Mouse (Mus musculus): ENCODE results near the gene Tmem178b. TPM values are rescaled to one million over a fixed set of nuclear protein-coding genes. Genes with fewer than 3 reads are reported as not detected.

Gene Tmem178b
- polyA plus RNA-seq, 1 experiment from 2014 or later: 0.07 TPM

DNA sequence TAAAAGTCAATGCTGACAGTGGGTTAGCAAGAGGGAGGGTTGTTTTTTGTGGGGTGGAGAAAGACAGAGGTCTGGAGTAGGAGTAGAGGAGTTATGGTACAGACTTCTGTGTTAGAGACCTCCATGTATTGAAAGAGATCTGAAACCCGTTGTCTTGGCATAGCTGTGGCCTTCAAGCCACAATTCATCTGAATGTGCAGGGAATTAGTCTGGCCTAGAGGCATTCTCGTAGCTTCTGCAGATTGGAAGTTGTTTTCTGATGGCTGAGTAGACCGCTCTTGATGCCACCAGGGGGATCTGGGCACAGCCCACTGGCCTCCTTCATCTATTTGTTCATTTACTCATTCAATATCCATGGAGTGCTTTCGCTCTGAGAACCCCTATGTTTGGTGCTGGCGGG lies 138.0 kb downstream of the Tmem178b start:
- H3K4me2 ChIP-seq (replicated peaks; ENCODE audit: low read depth, low read length): no peak overlapping the region
- WGBS: 87% methylated on average over 5 of the region's 5 CpGs
- H3K4me1 ChIP-seq (ENCODE audit: insufficient read depth, low read length): no peaks in the 10 kb centered on the region
- H3K27me3 ChIP-seq (ENCODE audit: insufficient read depth, low read length): no peaks in the 10 kb centered on the region
- no peak overlapping the region for H3K9ac ChIP-seq (replicated peaks; ENCODE audit: low read length)
- H3K4me3 ChIP-seq (ENCODE audit: low read length): no peak overlapping the region
- ATAC-seq (ENCODE audit: low FRiP score, low TSS enrichment): no peak
- no peaks in the 10 kb centered on the region for H3K9me3 ChIP-seq (ENCODE audit: low read length)
- H3K36me3 ChIP-seq (ENCODE audit: insufficient read depth, low read length): no peaks in the 10 kb centered on the region
- no peak overlapping the region for H3K27ac ChIP-seq (ENCODE audit: low read length)

DNA sequence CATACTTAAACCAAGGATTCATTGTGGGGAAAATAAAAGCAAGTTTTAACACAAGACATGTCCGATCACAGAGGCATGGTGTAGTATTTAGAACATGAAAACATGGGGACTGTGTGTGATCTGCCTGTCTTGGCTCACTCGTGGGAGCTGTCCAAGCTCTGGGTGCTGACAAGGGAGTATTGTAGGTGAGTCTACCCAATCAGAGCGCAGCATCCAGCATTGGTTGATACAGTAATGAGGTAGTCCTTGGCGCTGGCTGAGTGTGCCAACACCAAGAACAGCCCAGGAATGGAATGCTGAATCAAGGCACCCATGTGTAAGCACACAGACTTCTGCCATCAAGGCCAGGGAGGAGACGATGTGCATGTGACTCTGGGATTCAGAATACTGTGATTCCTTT lies 138.5 kb downstream of the Tmem178b start:
- Histone ChIP-seq H3K4me2 (replicated peaks; ENCODE audit: low read depth, low read length) (no peak overlapping the region), H3K4me1 (ENCODE audit: insufficient read depth, low read length) (no peaks in the 10 kb centered on the region), H3K27me3 (ENCODE audit: insufficient read depth, low read length) (no peaks in the 10 kb centered on the region), H3K27ac (ENCODE audit: low read length) (no peak overlapping the region), H3K36me3 (ENCODE audit: insufficient read depth, low read length) (no peaks in the 10 kb centered on the region), H3K9me3 (ENCODE audit: low read length) (no peaks in the 10 kb centered on the region), H3K9ac (replicated peaks; ENCODE audit: low read length) (no peak overlapping the region), H3K4me3 (ENCODE audit: low read length) (no peak overlapping the region)
- WGBS: 63% methylated on average over 5 of the region's 5 CpGs
- peak; percentile 74; the same call in 1 of the 2 replicates for ATAC-seq (ENCODE audit: low FRiP score, low TSS enrichment)

DNA sequence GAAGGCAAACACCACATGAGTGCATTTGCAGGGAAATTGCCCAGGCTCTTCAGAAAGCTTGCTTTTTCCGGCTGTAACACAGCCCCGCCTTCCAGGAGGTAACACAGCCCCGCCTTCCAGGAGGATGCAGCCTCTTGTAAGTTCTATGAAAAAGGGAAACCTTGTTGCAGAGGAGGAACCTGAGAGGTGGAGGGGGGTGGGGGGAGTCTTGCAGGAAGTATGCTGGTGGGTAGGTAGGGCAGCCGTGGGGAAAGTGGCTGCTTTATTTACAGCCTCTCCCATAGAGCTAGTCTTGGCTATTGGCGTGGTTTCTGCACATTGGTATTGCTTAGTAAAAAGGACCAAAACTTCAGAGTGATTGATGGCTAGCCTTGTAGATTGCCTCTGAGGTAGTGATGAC lies 140.3 kb downstream of the Tmem178b start:
- WGBS: 35% methylated on average over 5 of the region's 5 CpGs
- ATAC-seq (ENCODE audit: low FRiP score, low TSS enrichment): no peak
- H3K36me3 ChIP-seq (ENCODE audit: insufficient read depth, low read length): no peaks in the 10 kb centered on the region
- H3K4me2 ChIP-seq (replicated peaks; ENCODE audit: low read depth, low read length): no peak overlapping the region
- no peaks in the 10 kb centered on the region for H3K27me3 ChIP-seq (ENCODE audit: insufficient read depth, low read length)
- H3K9me3 ChIP-seq (ENCODE audit: low read length): no peaks in the 10 kb centered on the region
- H3K9ac ChIP-seq (replicated peaks; ENCODE audit: low read length): no peak overlapping the region
- no peak overlapping the region for H3K4me3 ChIP-seq (ENCODE audit: low read length)
- no peak overlapping the region for H3K27ac ChIP-seq (ENCODE audit: low read length)
- no peaks in the 10 kb centered on the region for H3K4me1 ChIP-seq (ENCODE audit: insufficient read depth, low read length)

DNA sequence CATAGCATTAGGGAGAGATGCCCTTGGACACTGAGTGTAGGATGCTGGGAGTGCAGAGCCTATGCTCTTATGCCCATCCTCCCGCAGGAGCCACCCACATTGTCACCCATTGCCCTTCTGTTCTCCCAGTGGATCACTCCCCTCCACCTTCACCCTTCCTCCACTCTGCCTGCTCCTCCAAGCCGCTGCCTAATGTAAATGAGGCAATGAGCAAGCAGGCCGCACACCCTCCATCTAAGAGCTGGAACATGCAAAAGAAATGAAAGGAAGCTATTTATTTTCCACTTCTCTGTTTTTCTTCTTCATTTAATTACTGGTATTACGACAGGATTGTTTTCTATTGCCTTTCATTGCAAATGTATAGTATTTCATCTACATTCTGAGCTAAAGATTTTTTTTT lies 142.1 kb downstream of the Tmem178b start:
- Histone ChIP-seq H3K27ac (ENCODE audit: low read length) (no peak overlapping the region), H3K4me2 (replicated peaks; ENCODE audit: low read depth, low read length) (no peak overlapping the region), H3K4me3 (ENCODE audit: low read length) (no peak overlapping the region), H3K27me3 (ENCODE audit: insufficient read depth, low read length) (no peaks in the 10 kb centered on the region), H3K9me3 (ENCODE audit: low read length) (no peaks in the 10 kb centered on the region), H3K36me3 (ENCODE audit: insufficient read depth, low read length) (no peaks in the 10 kb centered on the region), H3K4me1 (ENCODE audit: insufficient read depth, low read length) (no peaks in the 10 kb centered on the region), H3K9ac (replicated peaks; ENCODE audit: low read length) (no peak overlapping the region)
- 68% methylated on average over 4 of the region's 4 CpGs for WGBS
- no peak for ATAC-seq (ENCODE audit: low FRiP score, low TSS enrichment)

DNA sequence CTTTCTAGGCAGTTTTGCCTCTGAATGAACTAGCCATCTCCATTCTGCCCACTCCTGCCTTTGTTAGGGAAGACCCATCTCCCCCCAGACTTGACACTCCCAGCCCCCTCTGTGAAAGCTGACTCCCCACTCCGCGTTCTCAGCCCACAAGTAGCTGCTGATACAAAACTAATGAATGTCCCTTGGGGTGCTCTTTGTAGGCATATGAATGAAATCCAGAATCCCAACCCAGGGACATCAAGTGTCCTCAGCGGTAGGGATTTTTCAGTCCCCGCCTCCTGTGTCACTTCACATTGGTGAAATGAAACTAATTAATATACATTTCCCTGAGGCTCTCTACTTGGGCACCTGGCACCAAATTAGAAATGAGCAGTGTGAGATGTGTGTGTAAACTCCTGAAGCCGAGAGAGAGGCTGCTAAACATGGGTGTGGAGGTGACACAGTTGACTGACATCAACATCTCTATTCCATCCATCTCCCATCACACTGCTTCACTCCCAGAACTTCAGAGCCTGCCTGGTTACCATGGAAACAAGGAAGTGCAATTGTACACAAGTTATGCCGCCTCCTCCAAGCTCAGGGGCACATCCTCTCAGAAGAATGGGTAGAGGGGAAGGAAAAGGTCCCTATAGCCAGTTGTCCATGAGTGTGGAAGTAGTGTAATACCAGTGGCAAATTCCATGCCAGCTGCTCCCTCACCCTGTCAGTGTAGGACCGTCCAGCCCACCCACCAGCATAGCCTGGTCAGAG lies 142.8 kb downstream of the Tmem178b start:
- Histone ChIP-seq H3K4me1 (ENCODE audit: insufficient read depth, low read length) (no peaks in the 10 kb centered on the region), H3K4me2 (replicated peaks; ENCODE audit: low read depth, low read length) (no peak overlapping the region), H3K27me3 (ENCODE audit: insufficient read depth, low read length) (no peaks in the 10 kb centered on the region), H3K27ac (ENCODE audit: low read length) (no peak overlapping the region), H3K9ac (replicated peaks; ENCODE audit: low read length) (no peak overlapping the region), H3K9me3 (ENCODE audit: low read length) (no peaks in the 10 kb centered on the region), H3K4me3 (ENCODE audit: low read length) (no peak overlapping the region), H3K36me3 (ENCODE audit: insufficient read depth, low read length) (no peaks in the 10 kb centered on the region)
- 70% methylated on average over 7 of the region's 7 CpGs for WGBS
- no peak for ATAC-seq (ENCODE audit: low FRiP score, low TSS enrichment)

DNA sequence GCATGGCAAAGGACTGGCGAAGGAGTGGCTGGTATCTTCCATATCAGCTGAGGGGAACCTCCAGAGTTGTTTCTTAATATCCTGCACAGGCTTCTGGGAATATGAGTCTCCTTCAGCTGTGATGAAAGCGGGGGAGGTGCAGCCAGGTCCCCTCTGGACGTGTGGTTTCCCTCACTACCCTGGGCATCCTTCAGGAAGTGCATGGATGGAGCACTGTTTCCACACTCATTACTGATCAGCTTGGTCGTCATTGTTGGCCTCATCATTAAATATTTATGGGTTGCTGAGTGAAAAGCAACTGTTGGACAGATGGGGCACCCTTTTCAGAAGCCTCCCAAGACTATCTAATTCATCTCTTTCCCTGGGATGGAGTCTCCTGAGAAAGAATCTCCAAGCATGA lies 146.3 kb downstream of the Tmem178b start:
- Histone ChIP-seq H3K4me2 (replicated peaks; ENCODE audit: low read depth, low read length) (no peak overlapping the region), H3K9me3 (ENCODE audit: low read length) (no peaks in the 10 kb centered on the region), H3K4me3 (ENCODE audit: low read length) (no peak overlapping the region), H3K27ac (ENCODE audit: low read length) (no peak overlapping the region), H3K4me1 (ENCODE audit: insufficient read depth, low read length) (no peaks in the 10 kb centered on the region), H3K9ac (replicated peaks; ENCODE audit: low read length) (no peak overlapping the region), H3K27me3 (ENCODE audit: insufficient read depth, low read length) (no peaks in the 10 kb centered on the region), H3K36me3 (ENCODE audit: insufficient read depth, low read length) (no peaks in the 10 kb centered on the region)
- 36% methylated on average over 4 of the region's 4 CpGs for WGBS
- ATAC-seq (ENCODE audit: low FRiP score, low TSS enrichment): no peak

DNA sequence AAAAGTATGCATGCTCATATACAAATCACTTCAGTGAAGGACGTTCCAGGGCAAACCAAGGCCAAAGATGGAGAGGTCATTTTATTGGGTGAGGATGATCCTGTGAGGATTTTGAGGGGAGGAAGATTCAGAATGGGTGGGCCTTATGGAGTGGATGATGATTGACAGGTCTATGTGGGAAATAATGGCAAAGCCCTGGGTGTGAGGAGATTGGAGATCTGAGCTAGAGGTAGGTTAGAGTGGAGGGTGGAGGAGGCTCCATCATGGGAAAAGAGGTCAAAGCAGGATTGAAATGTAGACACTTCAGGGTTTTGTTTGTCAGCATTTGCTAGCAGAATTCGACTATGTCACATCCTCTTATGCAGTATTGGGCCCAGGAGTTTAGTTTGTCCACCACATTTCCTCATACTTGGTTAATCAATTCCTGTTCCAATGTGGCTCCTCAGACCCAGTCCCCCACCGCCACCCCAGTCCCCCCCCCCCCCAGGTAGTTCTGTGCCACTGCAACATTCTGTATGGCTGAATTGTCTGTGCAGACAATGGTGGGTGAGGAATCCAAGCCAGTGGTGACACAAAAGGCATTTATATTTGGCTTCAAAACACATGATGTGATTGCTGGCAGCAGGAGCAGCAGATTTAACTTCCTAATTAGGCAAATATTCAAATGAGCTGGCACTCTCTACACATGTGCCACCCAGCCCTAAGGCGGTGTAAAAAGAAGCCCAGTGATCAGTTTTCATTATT lies 150.7 kb downstream of the Tmem178b start:
- 81% methylated on average over 4 of the region's 4 CpGs for WGBS

DNA sequence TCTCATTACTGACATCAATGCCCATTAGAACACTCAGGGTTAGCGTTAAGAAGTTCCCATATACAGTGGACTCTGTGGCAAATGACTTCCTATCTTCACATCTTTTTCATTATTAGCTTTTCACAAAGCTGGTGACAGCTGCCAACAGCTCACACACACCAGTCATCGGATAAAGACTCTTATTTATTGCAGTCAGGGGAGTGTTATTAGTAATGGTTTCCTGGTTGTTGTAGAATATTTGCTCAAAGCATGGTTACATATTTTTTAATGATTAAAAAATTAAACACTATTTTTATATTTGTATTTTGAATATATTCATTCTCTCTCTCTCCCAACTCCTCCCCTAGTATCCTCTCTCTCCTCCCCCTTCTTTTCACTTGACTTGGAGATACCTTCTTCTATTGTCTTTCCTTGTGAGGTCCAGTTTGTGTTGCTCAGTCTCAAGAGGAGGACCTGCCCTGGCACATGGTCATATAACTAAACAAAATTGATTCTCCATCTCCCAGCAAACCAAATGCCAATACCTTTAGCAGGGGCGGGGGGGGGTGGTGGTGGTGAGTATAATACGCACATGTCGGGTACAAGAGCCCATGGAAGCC lies 151.4 kb downstream of the Tmem178b start:
- WGBS: 84% methylated on average over 5 of the region's 5 CpGs
- no peaks in the 10 kb centered on the region for H3K27me3 ChIP-seq (ENCODE audit: insufficient read depth, low read length)

More for the DNA sequence above, 150.7 kb downstream of the Tmem178b start:
- no peaks in the 10 kb centered on the region for H3K27me3 ChIP-seq (ENCODE audit: insufficient read depth, low read length)
- ATAC-seq (ENCODE audit: low FRiP score, low TSS enrichment): no peak
- H3K36me3 ChIP-seq (ENCODE audit: insufficient read depth, low read length): no peaks in the 10 kb centered on the region
- H3K4me3 ChIP-seq (ENCODE audit: low read length): no peak overlapping the region
- H3K9ac ChIP-seq (replicated peaks; ENCODE audit: low read length): no peak overlapping the region
- H3K27ac ChIP-seq (ENCODE audit: low read length): no peak overlapping the region
- H3K4me2 ChIP-seq (replicated peaks; ENCODE audit: low read depth, low read length): no peak overlapping the region
- no peaks in the 10 kb centered on the region for H3K9me3 ChIP-seq (ENCODE audit: low read length)
- H3K4me1 ChIP-seq (ENCODE audit: insufficient read depth, low read length): no peaks in the 10 kb centered on the region

DNA sequence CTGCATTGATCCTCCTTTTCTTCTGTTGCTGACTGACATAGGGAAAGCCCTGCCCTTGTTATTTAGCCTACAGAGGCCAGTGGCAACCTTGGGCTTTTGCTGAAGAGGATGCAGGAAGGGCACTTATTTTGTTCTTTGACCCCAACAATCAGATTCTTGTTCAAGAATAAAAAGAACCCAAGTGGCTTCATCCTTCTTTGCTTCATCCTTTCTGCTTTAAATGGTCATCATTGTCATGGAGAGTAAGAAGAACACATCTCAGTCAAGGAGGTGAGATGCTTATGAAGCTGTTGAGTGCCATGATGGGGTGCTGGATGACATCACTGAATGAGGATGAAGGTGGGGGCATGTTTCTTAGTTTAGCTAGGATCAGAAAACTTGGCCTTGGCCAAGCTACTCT lies 159.8 kb downstream of the Tmem178b start:
- Histone ChIP-seq H3K27ac (ENCODE audit: low read length) (no peak overlapping the region), H3K4me2 (replicated peaks; ENCODE audit: low read depth, low read length) (no peak overlapping the region), H3K27me3 (ENCODE audit: insufficient read depth, low read length) (no peaks in the 10 kb centered on the region), H3K4me3 (ENCODE audit: low read length) (no peak overlapping the region), H3K9ac (replicated peaks; ENCODE audit: low read length) (no peak overlapping the region), H3K4me1 (ENCODE audit: insufficient read depth, low read length) (no peaks in the 10 kb centered on the region), H3K36me3 (ENCODE audit: insufficient read depth, low read length) (no peaks in the 10 kb centered on the region), H3K9me3 (ENCODE audit: low read length) (no peaks in the 10 kb centered on the region)
- no peak for ATAC-seq (ENCODE audit: low FRiP score, low TSS enrichment)

More for the DNA sequence above, 151.4 kb downstream of the Tmem178b start:
- ATAC-seq (ENCODE audit: low FRiP score, low TSS enrichment): no peak
- Histone ChIP-seq H3K4me2 (replicated peaks; ENCODE audit: low read depth, low read length) (no peak overlapping the region), H3K36me3 (ENCODE audit: insufficient read depth, low read length) (no peaks in the 10 kb centered on the region), H3K27ac (ENCODE audit: low read length) (no peak overlapping the region), H3K9ac (replicated peaks; ENCODE audit: low read length) (no peak overlapping the region), H3K9me3 (ENCODE audit: low read length) (no peaks in the 10 kb centered on the region), H3K4me1 (ENCODE audit: insufficient read depth, low read length) (no peaks in the 10 kb centered on the region), H3K4me3 (ENCODE audit: low read length) (no peak overlapping the region)

DNA sequence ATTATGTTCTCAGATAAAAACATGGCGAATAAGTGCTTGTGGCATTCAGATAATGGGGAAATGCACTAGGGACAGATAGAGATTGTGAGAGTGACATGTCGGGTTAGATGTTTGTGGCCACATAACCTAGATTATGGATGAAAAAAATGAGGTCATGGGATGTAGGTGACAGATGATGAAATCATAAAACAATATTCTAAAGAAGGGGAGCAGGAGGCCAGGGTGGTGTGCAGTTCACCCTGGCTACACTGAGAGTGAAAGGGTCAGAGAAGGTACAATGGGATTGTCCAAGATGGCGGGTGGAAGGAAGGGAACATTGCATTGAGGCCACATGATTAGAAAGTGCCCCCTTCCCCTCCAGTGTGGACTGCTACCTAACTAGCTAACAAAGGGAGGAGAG lies 160.9 kb downstream of the Tmem178b start:
- H3K4me2 ChIP-seq (replicated peaks; ENCODE audit: low read depth, low read length): no peak overlapping the region
- ATAC-seq (ENCODE audit: low FRiP score, low TSS enrichment): no peak
- no peaks in the 10 kb centered on the region for H3K9me3 ChIP-seq (ENCODE audit: low read length)
- no peak overlapping the region for H3K27ac ChIP-seq (ENCODE audit: low read length)
- no peaks in the 10 kb centered on the region for H3K27me3 ChIP-seq (ENCODE audit: insufficient read depth, low read length)
- H3K4me1 ChIP-seq (ENCODE audit: insufficient read depth, low read length): no peaks in the 10 kb centered on the region
- no peak overlapping the region for H3K9ac ChIP-seq (replicated peaks; ENCODE audit: low read length)
- H3K36me3 ChIP-seq (ENCODE audit: insufficient read depth, low read length): no peaks in the 10 kb centered on the region
- H3K4me3 ChIP-seq (ENCODE audit: low read length): no peak overlapping the region
- WGBS: 86% methylated on average over 3 of the region's 3 CpGs
